ENCODE assay signal across 12 mouse cellular contexts in genomic region chr6:91754098-91754497, GRCm38 (mm10).
DNase-seq lines count a peak whose midpoint lies in the region; ATAC-seq and TF ChIP-seq lines count a peak whose summit lies in the region.
"Had no signal": no experiment of that assay in that cellular context is flagged by ENCODE, and none has a peak within 500 bp of the region (broad histone marks: within the 10 kb centered on the region; RNA-seq: fewer than 3 reads in every experiment).

No protein-coding gene starts in this region.

- TF ChIP-seq CTCF in olfactory bulb, adult 2 months (IDR thresholded peaks at IDR 0.05; ENCODE audit: insufficient read depth, low read depth, low read length) = no peak

- no peak overlapping the region for H3K27ac ChIP-seq in heart, embryonic 16.5 days (ENCODE audit: low read length)
- H3K27ac ChIP-seq in neural tube, embryonic 13.5 days (replicated peaks) = 0 out of 2 replicates have a peak overlapping the region, but pooled peaks have one; percentile 28
- H3K27ac ChIP-seq in kidney, embryonic 16.5 days (ENCODE audit: low read length) = peak overlapping the region; percentile 41; the same call in 1 of the 2 replicates
- H3K27ac ChIP-seq in olfactory bulb, adult 2 months (ENCODE audit: insufficient read depth, low read depth, low read length) = 0 out of 2 replicates have a peak overlapping the region, but pooled peaks have one; percentile 5

- peaks cover 5% of the 10 kb centered on the region for H3K4me1 ChIP-seq in heart, embryonic 16.5 days (ENCODE audit: control insufficient read depth, insufficient read depth, low read length)
- peaks cover 8% of the 10 kb centered on the region; the same call in 1 of the 2 replicates for H3K4me1 ChIP-seq in neural tube, embryonic 13.5 days (replicated peaks)
- H3K4me1 ChIP-seq in kidney, embryonic 16.5 days (ENCODE audit: insufficient read depth, low read length) = peaks cover 8% of the 10 kb centered on the region
- peaks cover 44% of the 10 kb centered on the region for H3K4me1 ChIP-seq in olfactory bulb, adult 2 months (ENCODE audit: control insufficient read depth, insufficient read depth, low read length)

- WGBS in heart, embryonic 16.5 days = 56% methylated on average over 6 of the region's 6 CpGs
- 43% methylated on average over 6 of the region's 6 CpGs for WGBS in neural tube, embryonic 13.5 days
- WGBS in kidney, embryonic 16.5 days = 53% methylated on average over 6 of the region's 6 CpGs
- WGBS in olfactory bulb, adult 2 months = 7% methylated on average over 6 of the region's 6 CpGs

- ATAC-seq in heart, embryonic 16.5 days (replicated peaks; ENCODE audit: extremely low read depth, insufficient read depth, low FRiP score) = 0 out of 2 replicates have a peak, but pooled peaks have one; percentile 28
- ATAC-seq in neural tube, embryonic 13.5 days (ENCODE audit: low read depth) = no peak
- no peak for ATAC-seq in kidney, embryonic 16.5 days (ENCODE audit: low FRiP score, low TSS enrichment)

- H3K27me3 ChIP-seq in heart, embryonic 16.5 days (ENCODE audit: control insufficient read depth, insufficient read depth, low read length) = no peaks in the 10 kb centered on the region
- no peaks in the 10 kb centered on the region for H3K27me3 ChIP-seq in neural tube, embryonic 13.5 days
- H3K27me3 ChIP-seq in kidney, embryonic 16.5 days (ENCODE audit: insufficient read depth, low read length) = no peaks in the 10 kb centered on the region

- no peak for DNase-seq in heart, postnatal 36 days
- no peak for DNase-seq in neural tube, embryonic 10.5 days (ENCODE audit: extremely low spot score, low spot score)
- no peak for DNase-seq in spleen, postnatal 36 days (ENCODE audit: low spot score in 2 of 2)
- no peak for DNase-seq in MN1 (ENCODE audit: low spot score)
- DNase-seq: embryo, embryonic 11 days; gastrocnemius, postnatal 36 days had no signal

- no peaks in the 10 kb centered on the region for H3K9me3 ChIP-seq in heart, embryonic 16.5 days (replicated peaks; ENCODE audit: control insufficient read depth, low read length)
- H3K9me3 ChIP-seq in neural tube, embryonic 13.5 days = no peaks in the 10 kb centered on the region
- no peaks in the 10 kb centered on the region; the same call in 1 of the 2 replicates for H3K9me3 ChIP-seq in kidney, embryonic 16.5 days (ENCODE audit: low read length)
- H3K9me3 ChIP-seq: G1E had no signal

- H3K4me3 ChIP-seq in heart, embryonic 16.5 days (ENCODE audit: low read length) = no peak overlapping the region
- no peak overlapping the region for H3K4me3 ChIP-seq in neural tube, embryonic 13.5 days
- no peak overlapping the region for H3K4me3 ChIP-seq in kidney, embryonic 16.5 days (ENCODE audit: low read length)
- no peak overlapping the region for H3K4me3 ChIP-seq in olfactory bulb, adult 2 months (ENCODE audit: insufficient read depth, low read depth, low read length)
- H3K4me3 ChIP-seq: myocyte had no signal

- no peak overlapping the region for H3K9ac ChIP-seq in heart, embryonic 16.5 days (ENCODE audit: low read length)
- H3K9ac ChIP-seq in neural tube, embryonic 13.5 days = no peak overlapping the region
- H3K9ac ChIP-seq in kidney, embryonic 16.5 days (replicated peaks; ENCODE audit: low read length) = no peak overlapping the region; the same call in 1 of the 2 replicates

- H3K36me3 ChIP-seq in heart, embryonic 16.5 days (ENCODE audit: control insufficient read depth, insufficient read depth) = peaks cover 30% of the 10 kb centered on the region
- peaks cover 89% of the 10 kb centered on the region for H3K36me3 ChIP-seq in neural tube, embryonic 13.5 days
- H3K36me3 ChIP-seq in kidney, embryonic 16.5 days (ENCODE audit: insufficient read depth, low read length) = peaks cover 51% of the 10 kb centered on the region
- H3K36me3 ChIP-seq: G1E had no signal

- no peak for TF ChIP-seq POLR2A in olfactory bulb, adult 2 months (IDR thresholded peaks at IDR 0.05; ENCODE audit: insufficient read depth, low read depth, low read length)

- intact Hi-C loops in heart, postnatal 36 days (cut with DNase I) = no loop called here

- no peak overlapping the region for H3K4me2 ChIP-seq in heart, embryonic 16.5 days (ENCODE audit: low read depth, low read length)
- H3K4me2 ChIP-seq in neural tube, embryonic 13.5 days = no peak overlapping the region
- H3K4me2 ChIP-seq in kidney, embryonic 16.5 days (replicated peaks; ENCODE audit: low read depth, low read length) = no peak overlapping the region
